Mouse (Mus musculus) lung, embryonic 15.5 days (tissue): ENCODE results near the gene Flnb. TPM values are rescaled to one million over a fixed set of nuclear protein-coding genes. Genes with fewer than 3 reads are reported as not detected.

Experiments used
- ATAC-seq: fragments of 200-750 bp; cut with Nextera tagmentation; 2 replicates; pipeline ENCODE4 v1.8.0; 2017; ENCODE audit warnings: moderate number of reproducible peaks, borderline replicate concordance; ENCODE audit not compliant: low FRiP score, low TSS enrichment; ENCODE audit errors: extremely low read depth
- H3K27ac ChIP-seq: fragments of 300-500 bp; sonication (generic); 2 replicates; pipeline ENCODE4 v1.5.1; 2015; ENCODE audit warnings: moderate library complexity, mild to moderate bottlenecking, inconsistent platforms
- H3K27me3 ChIP-seq: fragments of 300-500 bp; sonication (generic); 2 replicates; pipeline ENCODE4 v1.6.1; 2015; ENCODE audit warnings: inconsistent platforms
- H3K36me3 ChIP-seq: fragments of 300-500 bp; sonication (generic); 2 replicates; pipeline ENCODE4 v1.6.1; 2015; ENCODE audit warnings: inconsistent platforms
- H3K4me1 ChIP-seq: fragments of 300-500 bp; sonication (generic); 2 replicates; pipeline ENCODE4 v1.6.1; 2015; ENCODE audit warnings: inconsistent platforms
- H3K4me2 ChIP-seq: fragments of 300-500 bp; sonication (generic); 2 replicates; pipeline ENCODE4 v1.6.1; 2015; ENCODE audit warnings: inconsistent platforms, mild to moderate bottlenecking, moderate library complexity
- H3K4me3 ChIP-seq: fragments of 300-500 bp; sonication (generic); 2 replicates; pipeline ENCODE4 v1.5.1; 2015; ENCODE audit warnings: mild to moderate bottlenecking, inconsistent platforms
- H3K9ac ChIP-seq: fragments of 300-500 bp; sonication (generic); 2 replicates; pipeline ENCODE4 v1.6.1; 2015; ENCODE audit warnings: inconsistent platforms
- H3K9me3 ChIP-seq: fragments of 300-500 bp; sonication (generic); 2 replicates; pipeline ENCODE4 v1.6.1; 2016; ENCODE audit warnings: inconsistent platforms
- WGBS: fragments of 180-500 bp; shearing (Covaris S2); methylation state at CpG from one replicate; pipeline ENCODE4 v1.1.7; 2015; 5-methylcytosine and 5-hydroxymethylcytosine counted together
- polyA plus RNA-seq: library from polyadenylated mRNA; unstranded; fragments of >200 nt; fragmentation: Nextera tagmentation; extraction: Ambion mirVana; gene quantifications from 2 replicates; pipeline ENCODE4 v1.2.1, GENCODE M21; 2015

Gene Flnb
- polyA plus RNA-seq, 1 experiment from 2014 or later = 14.8 TPM

DNA sequence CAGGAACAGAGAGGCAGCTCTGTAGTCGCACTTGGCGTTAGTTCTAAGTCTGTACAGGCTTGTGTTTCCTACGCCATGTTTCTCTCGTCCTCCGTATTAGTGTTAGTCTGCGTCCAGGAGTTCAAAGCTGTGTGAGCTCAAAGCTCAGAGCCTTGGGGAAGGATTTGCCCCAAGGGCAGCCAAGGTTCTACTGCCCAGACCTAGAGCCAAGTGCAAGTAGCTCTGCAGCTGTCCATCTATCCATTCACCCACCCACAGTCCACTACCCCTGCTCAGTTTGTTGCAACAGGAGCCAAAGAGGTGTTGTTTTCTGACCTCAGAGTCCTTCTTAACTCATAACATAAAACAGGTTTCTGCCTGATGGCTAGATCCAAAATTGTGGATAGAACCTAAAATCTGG, 70.5 kb downstream of the Flnb start:
- no peaks in the 10 kb centered on the region for H3K27me3 ChIP-seq
- 90% methylated on average over 6 of the region's 6 CpGs for WGBS
- no peaks in the 10 kb centered on the region for H3K9me3 ChIP-seq
- H3K9ac ChIP-seq = no peak overlapping the region
- H3K27ac ChIP-seq = no peak overlapping the region
- H3K4me3 ChIP-seq = no peak overlapping the region
- no peak for ATAC-seq
- H3K4me2 ChIP-seq = no peak overlapping the region
- peaks cover 24% of the 10 kb centered on the region for H3K36me3 ChIP-seq
- H3K4me1 ChIP-seq = peaks cover 12% of the 10 kb centered on the region

GRCm38 (mm10) chr14:7888811-7889651, 71.3 kb downstream of the Flnb start:
- H3K27me3 ChIP-seq = no peaks in the 10 kb centered on the region
- WGBS = 62% methylated on average over 11 of the region's 11 CpGs
- no peaks in the 10 kb centered on the region for H3K9me3 ChIP-seq
- H3K36me3 ChIP-seq = peaks cover 29% of the 10 kb centered on the region
- no peak overlapping the region for H3K4me3 ChIP-seq
- H3K4me2 ChIP-seq = no peak overlapping the region
- ATAC-seq = peak; percentile 72; the same call in 1 of the 2 replicates
- H3K9ac ChIP-seq = no peak overlapping the region
- peaks cover 12% of the 10 kb centered on the region for H3K4me1 ChIP-seq
- H3K27ac ChIP-seq = peak overlapping the region; percentile 25; the same call in 1 of the 2 replicates

- WGBS = 72% methylated on average over 9 of the region's 9 CpGs
- H3K9me3 ChIP-seq = no peaks in the 10 kb centered on the region
- ATAC-seq = no peak
- H3K9ac ChIP-seq = no peak overlapping the region
- H3K36me3 ChIP-seq = peaks cover 29% of the 10 kb centered on the region
- no peaks in the 10 kb centered on the region for H3K27me3 ChIP-seq
- peaks cover 12% of the 10 kb centered on the region for H3K4me1 ChIP-seq
- H3K27ac ChIP-seq = no peak overlapping the region
- no peak overlapping the region for H3K4me3 ChIP-seq
- no peak overlapping the region for H3K4me2 ChIP-seq
Observed at GRCm38 (mm10) chr14:7889834-7890233, 72.1 kb downstream of the Flnb start.

DNA sequence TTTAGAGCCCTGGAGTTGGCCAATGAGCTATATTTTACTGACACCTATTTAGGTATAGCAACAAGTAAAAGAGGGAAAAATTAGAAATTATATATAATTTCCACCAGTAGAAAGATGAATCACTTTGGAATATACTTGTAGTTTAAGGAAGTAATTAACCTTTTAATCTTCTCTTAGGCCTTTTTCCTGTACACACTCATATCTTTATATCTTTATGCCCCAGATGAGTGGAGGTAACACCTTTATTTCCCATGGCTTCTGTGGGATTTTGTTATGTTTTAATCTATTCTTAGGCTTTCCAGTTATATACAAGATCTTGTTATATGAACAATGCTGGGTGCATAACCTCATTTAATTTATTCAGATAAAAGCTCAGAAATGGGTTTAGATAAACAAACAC, 73.6 kb downstream of the Flnb start:
- Histone ChIP-seq H3K27ac (no peak overlapping the region), H3K27me3 (no peaks in the 10 kb centered on the region), H3K4me2 (no peak overlapping the region), H3K9ac (no peak overlapping the region), H3K9me3 (no peaks in the 10 kb centered on the region), H3K4me1 (peaks cover 13% of the 10 kb centered on the region), H3K4me3 (no peak overlapping the region), H3K36me3 (peaks cover 29% of the 10 kb centered on the region)
- ATAC-seq = no peak

DNA sequence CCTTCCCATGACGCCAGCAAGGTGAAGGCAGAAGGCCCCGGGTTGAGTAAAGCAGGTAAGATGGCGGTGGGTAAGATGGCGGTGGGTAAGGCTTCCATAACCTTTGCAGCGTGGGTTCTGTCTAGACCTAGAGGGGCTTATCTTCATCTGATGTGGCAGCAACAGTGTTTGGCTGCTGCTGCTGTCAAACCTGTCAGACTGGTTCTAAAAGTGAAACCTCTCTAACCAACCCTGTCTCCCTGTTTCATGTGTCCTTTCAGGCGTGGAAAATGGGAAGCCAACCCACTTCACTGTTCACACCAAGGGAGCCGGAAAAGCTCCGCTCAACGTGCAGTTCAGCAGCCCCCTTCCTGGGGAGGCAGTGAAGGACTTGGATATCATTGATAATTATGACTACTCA, 78.4 kb downstream of the Flnb start:
- Histone ChIP-seq H3K4me3 (no peak overlapping the region), H3K4me1 (peaks cover 20% of the 10 kb centered on the region), H3K9ac (no peak overlapping the region), H3K27me3 (no peaks in the 10 kb centered on the region), H3K27ac (peak overlapping the region; percentile 70; the same call in 1 of the 2 replicates), H3K9me3 (no peaks in the 10 kb centered on the region), H3K36me3 (peaks cover 31% of the 10 kb centered on the region), H3K4me2 (no peak overlapping the region)
- ATAC-seq = peak; percentile 12; the same call in 1 of the 2 replicates
- 62% methylated on average over 9 of the region's 9 CpGs for WGBS

DNA sequence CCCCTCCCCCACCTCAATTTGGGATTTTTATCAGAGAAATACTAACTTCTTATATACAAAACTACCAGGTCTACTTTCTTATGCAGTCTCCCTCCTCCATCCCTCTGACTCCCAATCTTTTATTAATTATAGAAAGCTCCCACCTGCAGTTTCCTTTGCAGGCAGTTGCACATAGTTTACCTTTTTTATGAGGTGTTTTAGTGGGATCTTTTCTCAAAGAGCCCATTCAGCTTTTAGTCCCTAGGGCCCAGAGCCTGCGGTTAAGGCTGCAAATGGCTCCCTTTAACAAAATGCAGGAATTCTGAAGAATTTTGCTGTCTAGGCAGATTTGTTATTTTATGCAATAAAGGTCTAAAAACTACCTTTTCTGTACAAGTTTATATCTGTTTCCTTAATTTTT, 78.9 kb downstream of the Flnb start:
- H3K9ac ChIP-seq = no peak overlapping the region
- H3K4me2 ChIP-seq = no peak overlapping the region
- H3K27ac ChIP-seq = peak overlapping the region; percentile 70; the same call in 1 of the 2 replicates
- no peak overlapping the region for H3K4me3 ChIP-seq
- no peak for ATAC-seq
- H3K36me3 ChIP-seq = peaks cover 31% of the 10 kb centered on the region
- no peaks in the 10 kb centered on the region for H3K27me3 ChIP-seq
- WGBS = 95% methylated on average over 1 of the region's 1 CpGs
- H3K9me3 ChIP-seq = no peaks in the 10 kb centered on the region
- peaks cover 23% of the 10 kb centered on the region for H3K4me1 ChIP-seq

DNA sequence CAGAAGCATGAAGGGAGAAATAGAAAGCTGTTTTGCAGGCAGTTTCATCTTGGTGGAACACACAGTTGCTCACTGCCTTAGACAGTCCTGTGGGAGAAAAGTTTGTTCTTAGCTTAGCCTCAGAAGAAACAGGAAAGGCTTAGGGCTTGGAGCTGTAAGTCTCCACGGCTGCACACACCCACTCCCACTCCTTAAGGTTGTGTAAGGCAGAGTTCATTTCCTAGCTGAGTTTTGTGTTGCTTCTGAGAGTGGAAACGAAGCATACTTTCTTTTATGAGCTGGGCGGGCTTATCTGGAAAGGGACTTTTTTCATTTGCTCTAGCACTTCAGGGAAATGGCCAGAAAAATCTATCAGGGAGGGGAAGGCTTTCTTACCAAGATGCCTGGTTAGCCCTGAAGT, 82.2 kb downstream of the Flnb start:
- Histone ChIP-seq H3K36me3 (peaks cover 9% of the 10 kb centered on the region; the same call in 1 of the 2 replicates), H3K9me3 (no peaks in the 10 kb centered on the region), H3K27ac (peak overlapping the region; percentile 82), H3K4me2 (peak overlapping the region; percentile 33), H3K9ac (no peak overlapping the region), H3K4me3 (no peak overlapping the region), H3K4me1 (peaks cover 23% of the 10 kb centered on the region), H3K27me3 (no peaks in the 10 kb centered on the region)
- ATAC-seq = peak; percentile 8; the same call in 1 of the 2 replicates
- WGBS = 24% methylated on average over 3 of the region's 3 CpGs

DNA sequence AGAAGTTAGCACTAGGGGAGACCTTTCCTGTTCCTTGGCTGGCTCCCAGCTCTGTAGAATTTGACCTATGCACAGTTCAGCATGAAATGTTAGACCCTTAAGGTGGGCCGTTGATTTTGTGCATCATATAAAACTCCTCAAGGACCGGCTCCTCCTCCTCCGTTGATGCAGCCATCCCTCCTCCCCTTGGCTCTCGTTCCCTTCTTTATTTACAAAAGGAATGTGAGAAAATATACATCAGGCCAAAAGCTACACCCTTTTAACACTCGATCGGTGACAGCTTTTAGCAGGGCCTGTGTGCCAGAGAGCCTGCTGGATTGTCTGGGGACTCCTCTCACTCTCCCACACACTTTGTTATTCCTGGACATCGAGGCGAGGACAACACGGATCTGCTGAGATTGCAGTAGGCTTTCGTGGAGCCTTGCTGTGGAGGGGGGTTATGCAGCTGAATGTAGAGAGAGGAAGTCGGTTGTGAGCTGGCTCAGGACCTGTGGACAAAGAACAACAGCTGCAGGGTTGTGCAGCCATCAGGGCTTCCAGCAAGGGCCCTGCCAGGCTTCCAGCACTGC, 82.8 kb downstream of the Flnb start:
- peaks cover 23% of the 10 kb centered on the region for H3K4me1 ChIP-seq
- no peaks in the 10 kb centered on the region for H3K9me3 ChIP-seq
- H3K27ac ChIP-seq = peak overlapping the region; percentile 82
- peak overlapping the region; percentile 33 for H3K4me2 ChIP-seq
- H3K4me3 ChIP-seq = no peak overlapping the region
- 9% methylated on average over 11 of the region's 11 CpGs for WGBS
- no peaks in the 10 kb centered on the region for H3K27me3 ChIP-seq
- ATAC-seq = peak; percentile 89
- peaks cover 14% of the 10 kb centered on the region; the same call in 1 of the 2 replicates for H3K36me3 ChIP-seq
- no peak overlapping the region for H3K9ac ChIP-seq

DNA sequence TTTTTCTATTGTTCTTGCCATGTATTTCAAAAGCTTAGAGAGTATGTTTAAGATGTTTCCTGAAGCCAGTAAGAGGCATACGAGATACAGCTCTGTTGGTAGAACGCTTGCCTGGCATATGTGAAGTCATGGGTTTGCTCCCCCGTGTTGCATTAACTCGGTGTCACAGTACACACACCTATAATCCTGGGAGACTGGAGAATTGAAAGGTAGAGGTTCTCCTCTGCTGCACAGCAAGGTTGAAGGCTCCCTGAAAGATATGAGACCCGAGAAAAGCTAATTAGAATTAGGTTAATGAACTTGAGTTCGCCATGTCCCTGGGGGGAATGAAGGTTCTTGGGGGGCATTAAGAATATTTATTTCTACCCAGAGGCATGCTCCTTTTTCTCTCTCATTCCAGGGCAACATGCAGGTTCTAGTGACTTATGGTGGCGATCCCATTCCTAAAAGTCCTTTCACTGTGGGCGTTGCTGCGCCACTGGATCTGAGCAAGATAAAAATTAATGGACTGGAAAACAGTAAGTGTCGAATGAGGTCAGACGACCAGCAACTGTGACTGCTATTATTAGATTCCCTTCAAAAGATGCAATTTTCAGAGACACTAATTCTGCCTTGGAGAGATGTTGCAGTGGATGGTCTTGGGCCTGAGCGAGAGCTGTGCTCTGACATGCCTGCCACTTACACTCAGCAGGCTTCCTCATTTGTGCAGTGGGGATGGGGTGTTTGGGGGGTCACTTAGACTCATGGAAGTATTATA, 83.9 kb downstream of the Flnb start:
- Histone ChIP-seq H3K4me2 (no peak overlapping the region), H3K9me3 (no peaks in the 10 kb centered on the region), H3K27ac (no peak overlapping the region), H3K9ac (no peak overlapping the region), H3K27me3 (no peaks in the 10 kb centered on the region), H3K4me3 (no peak overlapping the region), H3K4me1 (peaks cover 21% of the 10 kb centered on the region), H3K36me3 (peaks cover 17% of the 10 kb centered on the region; the same call in 1 of the 2 replicates)
- WGBS = 83% methylated on average over 12 of the region's 12 CpGs
- no peak for ATAC-seq

DNA sequence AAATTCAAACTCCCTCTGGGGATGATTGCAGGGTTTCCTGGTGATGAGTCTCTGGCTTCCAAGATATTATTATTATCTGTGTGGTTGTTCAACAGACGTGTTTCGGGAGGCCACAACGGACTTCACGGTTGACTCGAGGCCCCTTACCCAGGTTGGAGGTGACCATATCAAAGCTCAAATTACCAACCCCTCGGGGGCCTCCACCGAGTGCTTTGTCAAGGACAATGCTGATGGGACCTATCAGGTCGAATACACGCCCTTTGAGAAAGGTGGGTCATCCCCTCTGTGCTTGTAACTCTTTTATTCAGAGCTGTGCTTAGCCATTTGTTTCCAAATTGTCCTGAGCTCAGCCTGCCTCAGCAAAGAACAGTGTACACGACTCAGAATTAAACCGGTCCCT, 89.3 kb downstream of the Flnb start:
- H3K36me3 ChIP-seq = peaks cover 20% of the 10 kb centered on the region; the same call in 1 of the 2 replicates
- ATAC-seq = no peak
- 84% methylated on average over 11 of the region's 11 CpGs for WGBS

DNA sequence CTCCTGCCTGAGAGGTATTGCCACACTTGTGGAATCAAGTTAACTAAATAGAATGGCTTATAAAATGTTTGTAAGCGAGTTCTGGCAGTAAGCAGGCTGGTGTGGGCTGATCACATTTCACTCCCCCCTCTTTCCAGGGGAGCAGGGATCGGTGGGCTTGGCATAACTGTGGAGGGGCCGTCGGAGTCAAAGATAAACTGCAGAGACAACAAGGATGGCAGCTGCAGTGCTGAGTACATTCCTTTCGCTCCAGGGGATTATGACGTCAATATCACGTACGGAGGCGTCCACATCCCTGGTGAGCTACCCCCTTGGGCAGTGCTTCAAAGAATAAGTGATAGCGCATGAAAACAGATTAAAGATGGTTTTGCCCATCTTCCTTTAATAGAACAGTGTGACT, 91.7 kb downstream of the Flnb start:
- H3K4me3 ChIP-seq = no peak overlapping the region
- WGBS = 66% methylated on average over 10 of the region's 10 CpGs
- peaks cover 29% of the 10 kb centered on the region; the same call in 1 of the 2 replicates for H3K36me3 ChIP-seq
- H3K4me1 ChIP-seq = peaks cover 9% of the 10 kb centered on the region
- H3K9me3 ChIP-seq = no peaks in the 10 kb centered on the region
- ATAC-seq = 0 out of 2 replicates have a peak, but pooled peaks have one; percentile 12
- H3K9ac ChIP-seq = no peak overlapping the region
- H3K27me3 ChIP-seq = no peaks in the 10 kb centered on the region
- H3K4me2 ChIP-seq = no peak overlapping the region
- no peak overlapping the region for H3K27ac ChIP-seq

More for the DNA sequence above, 89.3 kb downstream of the Flnb start:
- no peaks in the 10 kb centered on the region for H3K4me1 ChIP-seq
- H3K4me2 ChIP-seq = no peak overlapping the region
- H3K4me3 ChIP-seq = no peak overlapping the region
- H3K9ac ChIP-seq = no peak overlapping the region
- H3K27ac ChIP-seq = no peak overlapping the region
- H3K9me3 ChIP-seq = no peaks in the 10 kb centered on the region
- no peaks in the 10 kb centered on the region for H3K27me3 ChIP-seq
